Mouse (Mus musculus) fibroblast of lung, adult 2 months (primary cell): Measurements from ENCODE around the gene Erp44.

Experiments used
- DNase-seq: peaks from one replicate; pipeline ENCODE4 v3.0.0-alpha.2; 2011; ENCODE audit warnings: low read depth

Gene Erp44

DNA sequence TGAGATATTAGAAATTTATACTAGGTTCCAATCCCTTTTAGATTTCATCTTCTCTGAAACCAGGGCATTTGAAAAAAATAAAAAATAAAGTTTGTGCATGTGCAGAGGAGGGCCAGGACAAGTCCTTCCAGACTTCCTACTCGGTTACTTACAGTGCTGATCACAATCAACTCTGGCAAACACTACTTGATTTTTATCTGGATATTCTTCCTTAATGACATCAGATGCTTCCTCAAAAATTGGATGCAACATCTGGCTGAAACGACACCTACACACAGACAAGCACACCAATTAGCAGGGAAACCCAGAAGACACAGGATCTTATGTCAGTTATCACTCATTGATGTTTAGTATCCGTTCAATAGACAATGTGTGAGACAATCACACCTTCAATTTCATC is 42.6 kb downstream of the Erp44 start:
- no peak for DNase-seq

GRCm38 (mm10) chr4:48226800-48227199 is 52.6 kb downstream of the Erp44 start:
- DNase-seq: no peak

DNA sequence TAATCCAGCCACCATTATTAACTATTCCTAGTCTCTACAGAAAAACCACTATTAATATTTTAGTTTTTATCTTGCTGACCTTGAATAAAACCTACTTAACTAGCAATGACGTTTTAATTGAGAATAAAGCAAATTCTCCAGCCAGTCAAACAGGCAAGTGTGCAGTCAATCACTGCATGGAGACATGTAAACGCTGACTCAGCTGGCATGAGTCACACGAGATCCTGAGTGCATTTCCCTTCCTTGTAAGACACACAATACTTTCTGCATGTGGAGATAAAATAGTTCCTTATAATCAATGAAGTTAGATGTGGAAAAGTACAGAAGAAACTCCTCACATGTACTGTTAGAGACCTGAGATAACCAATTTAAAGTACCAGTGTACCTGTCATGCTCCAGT is 53.8 kb downstream of the Erp44 start:
- no peak for DNase-seq

- peak; percentile 46 for DNase-seq
These were observed 54.2 kb downstream of the Erp44 start for GRCm38 (mm10) chr4:48225173-48225572.

GRCm38 (mm10) chr4:48203564-48203963 is 75.8 kb downstream of the Erp44 start:
- no peak for DNase-seq

GRCm38 (mm10) chr4:48198447-48198846 is 80.9 kb downstream of the Erp44 start:
- DNase-seq: no peak

DNA sequence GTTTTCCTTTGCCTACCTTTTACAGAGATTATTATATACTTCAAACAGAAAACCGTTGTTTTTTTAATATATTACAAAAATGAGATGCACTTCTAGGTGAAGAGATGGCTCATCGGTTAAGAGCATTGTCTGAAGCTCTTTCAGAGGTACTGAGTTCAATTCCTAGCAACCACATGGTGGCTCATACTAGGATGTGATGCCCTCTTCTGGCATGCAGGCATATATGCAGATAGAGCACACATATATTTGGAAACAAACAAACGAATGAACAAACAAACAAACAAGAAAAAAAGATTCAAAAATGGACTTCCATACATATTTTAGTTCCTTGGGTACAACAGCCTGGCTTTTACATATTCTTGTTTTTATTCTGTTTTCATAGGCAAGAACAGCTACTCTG is 81.4 kb downstream of the Erp44 start:
- DNase-seq: no peak

GRCm38 (mm10) chr4:48182115-48182806 is 97.1 kb downstream of the Erp44 start:
- DNase-seq: no peak

DNA sequence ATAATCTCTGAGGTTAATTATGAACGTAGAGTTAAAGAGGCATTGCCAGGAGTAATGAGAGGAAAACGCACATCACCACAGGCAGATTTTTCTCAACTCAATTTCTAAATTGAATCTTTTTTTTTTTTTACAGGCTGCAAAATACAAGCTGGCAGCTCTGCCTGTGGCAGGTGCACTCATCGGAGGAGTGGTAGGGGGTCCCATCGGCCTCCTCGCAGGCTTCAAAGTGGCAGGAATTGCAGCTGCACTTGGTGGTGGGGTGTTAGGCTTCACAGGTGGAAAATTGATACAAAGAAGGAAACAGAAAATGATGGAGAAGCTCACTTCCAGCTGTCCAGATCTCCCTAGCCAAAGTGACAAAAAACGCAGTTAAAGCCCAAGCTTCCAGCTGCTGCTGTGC is 98.0 kb downstream of the Erp44 start:
- DNase-seq: no peak

- DNase-seq: no peak
These were observed 98.4 kb downstream of the Erp44 start for GRCm38 (mm10) chr4:48180922-48181321.

- DNase-seq: no peak
These were observed 103.7 kb downstream of the Erp44 start for GRCm38 (mm10) chr4:48175666-48176065.

GRCm38 (mm10) chr4:48163851-48164250 is 115.5 kb downstream of the Erp44 start:
- DNase-seq: no peak

DNA sequence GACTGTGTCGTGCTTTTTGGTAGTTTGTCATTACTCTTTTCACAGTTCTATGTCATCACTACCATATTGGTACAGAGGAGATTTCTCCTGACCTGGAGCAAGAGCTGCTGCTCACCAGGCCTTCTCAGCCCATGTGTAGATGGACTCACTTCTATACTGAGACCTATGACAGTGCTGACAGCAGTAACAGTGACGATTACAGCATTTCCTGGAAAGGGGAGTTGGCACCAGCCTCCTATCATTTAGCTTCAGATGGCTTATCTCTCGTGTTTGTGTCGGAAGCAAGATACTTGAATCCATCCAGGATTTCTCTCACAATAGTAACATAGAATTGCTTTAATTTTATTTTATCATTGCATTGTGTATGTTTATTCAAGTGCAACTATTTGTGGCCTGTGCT is 119.0 kb downstream of the Erp44 start:
- DNase-seq: no peak

- no peak for DNase-seq
These were observed 123.5 kb downstream of the Erp44 start for GRCm38 (mm10) chr4:48155864-48156263.

DNA sequence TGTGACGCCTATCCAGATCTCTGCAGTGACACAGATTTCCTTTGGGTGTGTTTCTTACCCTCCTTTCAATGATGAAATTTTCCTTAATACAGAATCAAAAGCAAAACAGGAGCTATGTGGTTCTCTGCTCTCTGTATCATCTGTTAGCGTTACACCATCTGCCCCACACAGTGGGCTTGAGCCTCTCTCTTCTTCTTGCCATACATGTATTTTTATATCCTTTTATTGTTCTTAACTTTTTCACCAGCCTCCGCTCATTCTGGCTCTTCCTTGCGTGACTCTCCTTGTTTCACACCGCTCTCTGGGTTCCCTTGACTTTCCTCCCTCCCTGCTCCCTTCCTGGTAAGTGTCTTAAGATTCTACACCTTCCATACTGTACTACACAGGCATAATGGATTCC is 126.1 kb downstream of the Erp44 start:
- no peak for DNase-seq

- DNase-seq: no peak
These were observed 129.9 kb downstream of the Erp44 start for GRCm38 (mm10) chr4:48149492-48149891.
